Mouse (Mus musculus): Measurements from ENCODE around the gene Lhpp. TPM values are rescaled to one million over a fixed set of nuclear protein-coding genes. Genes with fewer than 3 reads are reported as not detected.

Gene Lhpp
- total RNA-seq, 2 experiments from 2014 or later: 15.5 to 16.3 TPM

DNA sequence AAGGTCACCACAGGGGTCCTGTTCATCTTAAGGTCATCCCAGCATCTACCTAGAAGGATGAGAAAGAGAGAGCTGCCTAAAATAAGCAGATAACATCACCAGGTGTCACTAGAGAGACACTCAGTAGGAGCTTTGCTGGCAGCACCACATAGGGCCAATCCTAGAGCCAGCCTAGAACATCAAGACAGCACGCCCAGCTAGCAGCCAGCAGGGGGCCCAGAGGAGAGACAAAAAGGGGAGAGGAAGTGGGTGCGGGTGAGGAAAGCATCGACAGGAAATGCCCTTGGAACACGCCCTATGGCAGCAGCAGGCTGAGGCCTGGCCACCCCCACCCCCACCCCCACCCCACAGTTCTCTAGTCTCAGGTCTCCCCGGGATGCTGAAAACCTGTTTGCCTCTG lies 124.7 kb downstream of the Lhpp start:
- DNase-seq (ENCODE audit: extremely low spot score in 1 of 2, low spot score in 2 of 2): no peak
- TF ChIP-seq CTCF (IDR thresholded peaks at IDR 0.05): peak; percentile 52
- peak overlapping the region; percentile 54; the same call in 1 of the 2 replicates for H3K27ac ChIP-seq
- intact Hi-C loops (cut with DNase I): no loop called here
- no peak overlapping the region for H3K4me3 ChIP-seq

- no peak for TF ChIP-seq CTCF (IDR thresholded peaks at IDR 0.05)
- Histone ChIP-seq H3K27ac (peak overlapping the region; percentile 73), H3K4me3 (no peak overlapping the region)
- intact Hi-C loops (cut with DNase I): no loop called here
- peak in 1 of 2 experiments; percentile 57 for DNase-seq (ENCODE audit: extremely low spot score in 1 of 2, low spot score in 2 of 2)
These were observed 125.8 kb downstream of the Lhpp start for GRCm38 (mm10) chr7:132736099-132736862.

DNA sequence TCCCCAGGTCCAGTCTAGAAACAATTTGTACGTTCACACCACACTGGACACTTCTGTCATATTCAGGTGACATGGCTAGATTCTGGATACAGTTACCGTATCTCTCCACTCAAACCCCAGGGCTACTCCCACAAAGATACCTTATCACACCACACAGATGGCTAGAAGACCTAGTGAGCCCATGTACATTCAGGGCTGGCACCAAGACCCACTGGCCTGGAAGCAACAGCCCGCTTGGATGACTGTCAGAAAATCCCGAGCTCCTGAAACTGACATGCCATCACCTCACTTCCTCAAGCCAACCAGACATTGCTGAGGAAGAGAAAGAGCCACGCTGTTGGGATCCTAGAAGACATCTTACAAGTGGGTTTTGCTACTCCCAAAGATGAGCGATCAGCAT lies 128.4 kb downstream of the Lhpp start:
- no peak overlapping the region for H3K4me3 ChIP-seq
- H3K27ac ChIP-seq: no peak overlapping the region
- DNase-seq (ENCODE audit: extremely low spot score in 1 of 2, low spot score in 2 of 2): no peak
- intact Hi-C loops (cut with DNase I): no loop called here
- TF ChIP-seq CTCF (IDR thresholded peaks at IDR 0.05): no peak

GRCm38 (mm10) chr7:132739829-132740228 lies 129.4 kb downstream of the Lhpp start:
- Histone ChIP-seq H3K4me3 (no peak overlapping the region), H3K27ac (no peak overlapping the region)
- TF ChIP-seq CTCF (IDR thresholded peaks at IDR 0.05): no peak
- DNase-seq (ENCODE audit: extremely low spot score in 1 of 2, low spot score in 2 of 2): no peak
- intact Hi-C loops (cut with DNase I): no loop called here

DNA sequence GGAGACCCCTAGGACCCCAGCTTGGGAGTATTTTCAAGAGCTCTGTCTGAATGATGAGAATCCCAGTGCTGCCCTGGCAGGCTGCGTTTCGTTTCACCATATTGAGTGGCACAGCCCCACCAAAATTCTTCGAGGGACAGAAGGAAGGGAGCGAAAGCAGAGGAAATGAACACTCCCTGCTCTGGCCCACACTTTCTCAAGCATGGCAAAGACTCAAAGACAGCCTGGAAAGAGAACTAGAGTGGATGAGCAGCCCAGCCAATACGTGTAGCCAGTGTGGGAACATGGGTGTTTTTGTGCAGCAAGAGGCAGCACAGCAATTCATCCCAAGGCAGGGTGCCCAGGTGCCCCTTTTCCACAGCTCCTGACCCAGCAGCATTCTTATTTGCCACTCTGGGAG lies 132.5 kb downstream of the Lhpp start:
- DNase-seq (ENCODE audit: extremely low spot score in 1 of 2, low spot score in 2 of 2): no peak
- peak overlapping the region; percentile 70 for H3K27ac ChIP-seq
- no peak for TF ChIP-seq CTCF (IDR thresholded peaks at IDR 0.05)
- no peak overlapping the region for H3K4me3 ChIP-seq
- intact Hi-C loops (cut with DNase I): no loop called here

DNA sequence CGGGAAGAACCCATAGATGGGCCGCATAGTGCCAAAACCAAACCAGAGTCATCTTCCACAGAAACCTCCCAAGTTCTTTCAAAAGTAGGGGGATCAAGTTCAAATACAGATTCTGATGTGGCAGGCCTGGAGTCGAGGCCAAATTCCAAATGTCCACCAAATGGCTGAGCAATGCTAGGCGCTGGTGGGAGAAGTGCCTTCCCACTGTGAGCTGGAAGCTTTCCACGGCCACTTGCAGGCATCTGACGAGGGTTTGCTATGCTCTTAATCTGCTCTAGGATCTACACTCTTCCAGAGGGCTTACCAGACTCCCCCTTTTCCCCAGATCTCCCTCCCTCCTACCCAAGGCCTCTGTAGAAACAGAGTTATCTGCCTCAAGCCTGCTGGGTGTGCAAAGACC lies 136.7 kb downstream of the Lhpp start:
- intact Hi-C loops (cut with DNase I): no loop called here
- no peak for DNase-seq (ENCODE audit: extremely low spot score in 1 of 2, low spot score in 2 of 2)
- no peak for TF ChIP-seq CTCF (IDR thresholded peaks at IDR 0.05)
- no peak overlapping the region for H3K4me3 ChIP-seq
- no peak overlapping the region for H3K27ac ChIP-seq

- DNase-seq (ENCODE audit: extremely low spot score in 1 of 2, low spot score in 2 of 2): no peak
- TF ChIP-seq CTCF (IDR thresholded peaks at IDR 0.05): no peak
- intact Hi-C loops (cut with DNase I): no loop called here
- no peak overlapping the region; the same call in 1 of the 2 replicates for H3K27ac ChIP-seq
- H3K4me3 ChIP-seq: no peak overlapping the region
These were observed 137.8 kb downstream of the Lhpp start for GRCm38 (mm10) chr7:132748076-132748769.

- intact Hi-C loops (cut with DNase I): no loop called here
- no peak for DNase-seq (ENCODE audit: extremely low spot score in 1 of 2, low spot score in 2 of 2)
- H3K27ac ChIP-seq: no peak overlapping the region
- no peak overlapping the region for H3K4me3 ChIP-seq
- no peak for TF ChIP-seq CTCF (IDR thresholded peaks at IDR 0.05)
These were observed 139.1 kb downstream of the Lhpp start for GRCm38 (mm10) chr7:132749504-132749903.

DNA sequence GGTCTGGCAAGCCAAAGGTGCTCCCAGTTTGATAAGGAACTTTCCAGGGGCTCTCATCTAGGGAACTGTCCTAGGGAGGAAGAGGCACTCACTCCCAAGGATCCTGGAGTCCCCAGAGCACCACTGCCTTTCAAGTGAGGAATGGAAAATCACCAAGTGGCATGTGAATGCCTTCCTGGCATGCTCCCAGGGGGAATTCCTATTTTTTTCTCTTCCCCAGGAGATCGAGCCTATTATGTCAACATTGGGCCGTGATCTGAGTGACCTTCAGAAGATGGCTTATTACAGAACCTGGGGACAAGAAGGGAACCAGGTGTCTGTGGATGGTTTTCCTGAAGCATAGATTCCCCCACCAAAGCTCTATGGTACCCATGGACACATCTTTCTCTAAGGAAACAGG lies 141.3 kb downstream of the Lhpp start:
- no peak for TF ChIP-seq CTCF (IDR thresholded peaks at IDR 0.05)
- no peak overlapping the region for H3K4me3 ChIP-seq
- DNase-seq (ENCODE audit: extremely low spot score in 1 of 2, low spot score in 2 of 2): no peak
- H3K27ac ChIP-seq: peak overlapping the region; percentile 21; the same call in 1 of the 2 replicates
- intact Hi-C loops (cut with DNase I): no loop called here

DNA sequence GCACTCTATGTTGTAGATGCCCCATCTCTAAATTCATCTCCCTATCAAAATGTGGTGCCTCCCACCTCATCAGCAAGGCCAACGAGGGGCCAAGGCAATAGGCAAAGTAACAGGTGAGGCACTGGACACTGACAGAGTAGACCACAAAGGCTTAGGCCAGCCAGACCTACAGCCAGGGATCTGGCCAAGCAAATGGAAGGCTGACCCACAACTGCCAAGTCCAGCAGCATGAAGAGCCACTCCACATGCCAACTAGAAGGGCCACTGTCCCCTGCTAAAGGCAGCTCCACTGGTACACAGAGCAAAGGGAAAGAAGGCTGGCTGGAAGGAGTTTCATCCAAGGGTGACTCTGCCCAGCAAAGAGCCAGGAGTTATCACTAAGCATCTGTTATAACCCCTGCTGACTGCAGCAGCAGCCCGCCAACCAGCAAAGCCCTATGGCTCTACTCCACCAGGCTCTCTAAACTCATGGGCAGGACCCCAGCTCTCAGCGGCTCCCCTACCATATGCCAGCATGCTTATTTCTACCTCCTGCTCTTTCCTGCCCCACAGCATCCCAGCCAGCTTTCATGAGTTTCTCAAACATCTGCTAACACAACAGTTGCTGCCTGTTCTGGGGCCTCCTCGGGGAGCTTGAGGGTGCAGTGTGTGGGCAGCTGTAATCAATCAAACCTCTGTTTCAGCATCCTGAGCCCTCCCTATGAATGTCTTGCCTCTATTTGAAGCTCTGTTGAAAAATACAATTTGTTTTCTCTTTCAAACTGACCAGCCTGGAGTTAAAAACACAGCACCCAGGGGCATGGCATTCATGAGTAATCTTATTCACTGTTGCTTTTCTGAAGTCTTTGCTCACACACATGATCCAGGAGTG lies 143.3 kb downstream of the Lhpp start:
- DNase-seq (ENCODE audit: extremely low spot score in 1 of 2, low spot score in 2 of 2): no peak
- no peak for TF ChIP-seq CTCF (IDR thresholded peaks at IDR 0.05)
- peak overlapping the region; percentile 61 for H3K27ac ChIP-seq
- intact Hi-C loops (cut with DNase I): no loop called here
- no peak overlapping the region for H3K4me3 ChIP-seq

DNA sequence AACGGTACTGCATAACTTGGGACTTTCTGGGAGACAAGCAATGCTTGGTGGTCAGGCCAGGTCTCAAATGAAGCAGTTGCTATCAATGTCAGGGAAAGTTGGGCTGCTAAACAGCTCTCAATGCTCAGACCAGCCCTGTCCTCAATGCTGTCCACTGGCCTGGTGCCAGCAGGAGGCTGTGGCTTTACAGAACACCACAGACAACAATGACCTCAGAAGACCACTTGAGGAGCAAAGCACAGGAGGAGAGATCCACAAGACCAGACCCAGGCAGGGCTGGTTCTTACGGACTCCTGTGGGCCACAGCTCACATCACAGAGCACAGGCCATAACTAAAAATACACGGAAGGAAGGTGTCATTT lies 143.9 kb downstream of the Lhpp start:
- Histone ChIP-seq H3K27ac (peak overlapping the region; percentile 61), H3K4me3 (no peak overlapping the region)
- no peak for DNase-seq (ENCODE audit: extremely low spot score in 1 of 2, low spot score in 2 of 2)
- no peak for TF ChIP-seq CTCF (IDR thresholded peaks at IDR 0.05)
- intact Hi-C loops (cut with DNase I): no loop called here

Other genes with a start within 250 kb of the Lhpp start
- gene Oat, start 34.2 kb upstream of the Lhpp start, total RNA-seq (2021): 10 to 100 TPM; 83.8 to 83.9 TPM
- not detected for gene Nkx1-2, start 11.0 kb upstream of the Lhpp start, total RNA-seq (2021)
- 10 to 100 TPM; 57.1 to 75.2 TPM for gene Fam53b, start 203.2 kb downstream of the Lhpp start, total RNA-seq (2021)
- 10 to 100 TPM; 33.2 to 33.8 TPM for gene Eef1akmt2, start 242.0 kb downstream of the Lhpp start, total RNA-seq (2021)
- 10 to 100 TPM; 26.6 to 27.6 TPM for gene Abraxas2, start 248.6 kb downstream of the Lhpp start, total RNA-seq (2021)

Data from left cerebral cortex, adult 2 months (tissue).